Mouse (Mus musculus) intestine, postnatal 0 days (tissue): ENCODE measurements around the gene Gsx2. TPM values are rescaled to one million over a fixed set of nuclear protein-coding genes. Genes with fewer than 3 reads are reported as not detected.

Experiments
- ATAC-seq: fragments of 200-750 bp; cut with Nextera tagmentation; 2 replicates; pipeline ENCODE4 v1.8.0; 2017; ENCODE audit warnings: mild to moderate bottlenecking, moderate TSS enrichment, moderate library complexity
- H3K27ac ChIP-seq: fragments of 300-500 bp; sonication (generic); 2 replicates; pipeline ENCODE4 v1.5.1; 2014; ENCODE audit warnings: mild to moderate bottlenecking, low read depth, low read length, moderate library complexity
- H3K27me3 ChIP-seq: fragments of 300-500 bp; sonication (generic); replicated peaks from 2 replicates; pipeline ENCODE4 v1.6.1; 2014; ENCODE audit warnings: low read length, mixed read lengths; ENCODE audit not compliant: control insufficient read depth, insufficient read depth
- H3K36me3 ChIP-seq: fragments of 300-500 bp; sonication (generic); 2 replicates; pipeline ENCODE4 v1.6.1; 2014; ENCODE audit warnings: mild to moderate bottlenecking, moderate library complexity; ENCODE audit not compliant: control insufficient read depth, insufficient read depth
- H3K4me1 ChIP-seq: fragments of 300-500 bp; sonication (generic); replicated peaks from 2 replicates; pipeline ENCODE4 v1.6.1; 2014; ENCODE audit warnings: antibody characterized with exemption, low read length, mixed read lengths; ENCODE audit not compliant: control insufficient read depth, insufficient read depth
- H3K4me2 ChIP-seq: fragments of 300-500 bp; sonication (generic); replicated peaks from 2 replicates; pipeline ENCODE4 v1.6.1; 2014; ENCODE audit warnings: low read depth, mild to moderate bottlenecking, moderate library complexity
- H3K4me3 ChIP-seq: fragments of 300-500 bp; sonication (generic); 2 replicates; pipeline ENCODE4 v1.5.1; 2014; ENCODE audit warnings: low read depth, low read length
- H3K9ac ChIP-seq: fragments of 300-500 bp; sonication (generic); 2 replicates; pipeline ENCODE4 v1.6.1; 2014; ENCODE audit warnings: mild to moderate bottlenecking, low read depth, low read length
- H3K9me3 ChIP-seq: fragments of 300-500 bp; sonication (generic); 2 replicates; pipeline ENCODE4 v1.6.1; 2016; ENCODE audit warnings: mixed run types; ENCODE audit not compliant: control insufficient read depth
- CTCF ChIP-seq: sonication (generic); IDR thresholded peaks from 2 replicates; pipeline ENCODE4 v1.5.1; 2016; ENCODE audit warnings: low read depth, mild to moderate bottlenecking, control low read depth, antibody characterized with exemption, moderate library complexity
- WGBS: fragments of 180-500 bp; shearing (Covaris S2); extraction: QIAGEN DNeasy Blood & Tissue Kit; methylation state at CpG from one replicate; pipeline ENCODE4 v1.1.7; 2014; 5-methylcytosine and 5-hydroxymethylcytosine counted together
- polyA plus RNA-seq: library from polyadenylated mRNA; unstranded; fragments of >200 nt; fragmentation: Nextera tagmentation; extraction: Ambion mirVana; gene quantifications from 2 replicates; pipeline ENCODE4 v1.2.1, GENCODE M21; 2015

The Gsx2 gene
- polyA plus RNA-seq, 1 experiment from 2014 or later, result not detected

GRCm38 (mm10) chr5:75074132-75074531, 1.3 kb upstream of the Gsx2 start:
- 13% methylated on average over 4 of the region's 4 CpGs for WGBS
- H3K9me3 ChIP-seq, result no peaks in the 10 kb centered on the region
- no peaks in the 10 kb centered on the region; the same call in 1 of the 2 replicates for H3K4me1 ChIP-seq
- no peak for TF ChIP-seq CTCF
- no peak overlapping the region for H3K27ac ChIP-seq
- H3K36me3 ChIP-seq, result no peaks in the 10 kb centered on the region
- no peak overlapping the region for H3K4me2 ChIP-seq
- no peak for ATAC-seq
- peaks cover 94% of the 10 kb centered on the region for H3K27me3 ChIP-seq
- no peak overlapping the region for H3K4me3 ChIP-seq
- H3K9ac ChIP-seq, result no peak overlapping the region

- H3K4me3 ChIP-seq, result no peak overlapping the region
- no peaks in the 10 kb centered on the region; the same call in 1 of the 2 replicates for H3K4me1 ChIP-seq
- peaks cover 97% of the 10 kb centered on the region for H3K27me3 ChIP-seq
- H3K9ac ChIP-seq, result no peak overlapping the region
- no peak overlapping the region for H3K4me2 ChIP-seq
- ATAC-seq, result no peak
- no peak for TF ChIP-seq CTCF
- H3K9me3 ChIP-seq, result no peaks in the 10 kb centered on the region
- 8% methylated on average over 15 of the region's 15 CpGs for WGBS
- no peaks in the 10 kb centered on the region for H3K36me3 ChIP-seq
- no peak overlapping the region for H3K27ac ChIP-seq
Observed at GRCm38 (mm10) chr5:75074537-75075382, 641 bp upstream of the Gsx2 start.

GRCm38 (mm10) chr5:75076326-75077050, 1.1 kb downstream of the Gsx2 start:
- Histone ChIP-seq H3K9ac (no peak overlapping the region), H3K36me3 (no peaks in the 10 kb centered on the region), H3K9me3 (no peaks in the 10 kb centered on the region), H3K4me1 (no peaks in the 10 kb centered on the region), H3K27ac (no peak overlapping the region), H3K27me3 (peaks cover 100% of the 10 kb centered on the region), H3K4me2 (no peak overlapping the region), H3K4me3 (no peak overlapping the region; the same call in 1 of the 2 replicates)
- TF ChIP-seq CTCF, result no peak
- WGBS, result 2% methylated on average over 17 of the region's 17 CpGs
- no peak for ATAC-seq

- H3K27me3 ChIP-seq, result peaks cover 100% of the 10 kb centered on the region
- H3K27ac ChIP-seq, result no peak overlapping the region
- H3K4me1 ChIP-seq, result no peaks in the 10 kb centered on the region
- ATAC-seq, result no peak
- H3K36me3 ChIP-seq, result no peaks in the 10 kb centered on the region
- no peaks in the 10 kb centered on the region for H3K9me3 ChIP-seq
- no peak overlapping the region for H3K9ac ChIP-seq
- H3K4me3 ChIP-seq, result no peak overlapping the region
- no peak for TF ChIP-seq CTCF
- H3K4me2 ChIP-seq, result no peak overlapping the region
- under 1% methylated on average over 19 of the region's 19 CpGs for WGBS
Observed at GRCm38 (mm10) chr5:75077051-75077380, 1.6 kb downstream of the Gsx2 start.

GRCm38 (mm10) chr5:75079564-75079963, 4.2 kb downstream of the Gsx2 start:
- Histone ChIP-seq H3K9ac (no peak overlapping the region), H3K27me3 (peaks cover 100% of the 10 kb centered on the region), H3K4me1 (no peaks in the 10 kb centered on the region), H3K36me3 (no peaks in the 10 kb centered on the region), H3K4me3 (no peak overlapping the region), H3K4me2 (no peak overlapping the region), H3K9me3 (no peaks in the 10 kb centered on the region), H3K27ac (no peak overlapping the region)
- TF ChIP-seq CTCF, result peak; percentile 47
- no peak for ATAC-seq
- WGBS, result 2% methylated on average over 7 of the region's 7 CpGs

GRCm38 (mm10) chr5:75082439-75082838, 7.0 kb downstream of the Gsx2 start:
- Histone ChIP-seq H3K4me2 (no peak overlapping the region), H3K27ac (no peak overlapping the region), H3K36me3 (no peaks in the 10 kb centered on the region), H3K4me1 (no peaks in the 10 kb centered on the region), H3K4me3 (no peak overlapping the region), H3K27me3 (peaks cover 98% of the 10 kb centered on the region), H3K9me3 (no peaks in the 10 kb centered on the region), H3K9ac (no peak overlapping the region)
- TF ChIP-seq CTCF, result no peak
- WGBS, result 10% methylated on average over 6 of the region's 6 CpGs
- no peak for ATAC-seq
